Mouse (Mus musculus) heart, postnatal 0 days (tissue): ENCODE results near the gene H2-Eb1. TPM values are rescaled to one million over a fixed set of nuclear protein-coding genes. Genes with fewer than 3 reads are reported as not detected.

Experiments used
- ATAC-seq: fragments of 200-750 bp; cut with Nextera tagmentation; 2 replicates; pipeline ENCODE4 v1.8.0; 2017; ENCODE audit warnings: low read depth, moderate number of reproducible peaks, moderate library complexity; ENCODE audit not compliant: insufficient read depth
- DNase-seq: peaks from one replicate; pipeline ENCODE4 v3.0.0-alpha.2; 2016; ENCODE audit warnings: low spot score
- H3K27ac ChIP-seq: fragments of 300-500 bp; sonication (generic); 2 replicates; pipeline ENCODE4 v1.5.1; 2014; ENCODE audit warnings: low read depth, mild to moderate bottlenecking
- H3K27me3 ChIP-seq: fragments of 300-500 bp; sonication (generic); 2 replicates; pipeline ENCODE4 v1.6.1; 2014; ENCODE audit warnings: low read length, mixed read lengths; ENCODE audit not compliant: control insufficient read depth, insufficient read depth
- H3K36me3 ChIP-seq: fragments of 300-500 bp; sonication (generic); replicated peaks from 2 replicates; pipeline ENCODE4 v1.6.1; 2014; ENCODE audit warnings: low read length, mixed read lengths; ENCODE audit not compliant: control insufficient read depth, insufficient read depth
- H3K4me1 ChIP-seq: fragments of 300-500 bp; sonication (generic); 2 replicates; pipeline ENCODE4 v1.6.1; 2014; ENCODE audit warnings: antibody characterized with exemption; ENCODE audit not compliant: control insufficient read depth, insufficient read depth
- H3K4me2 ChIP-seq: fragments of 300-500 bp; sonication (generic); 2 replicates; pipeline ENCODE4 v1.6.1; 2014; ENCODE audit warnings: low read depth, mild to moderate bottlenecking, low read length, moderate library complexity
- H3K4me3 ChIP-seq: fragments of 300-500 bp; sonication (generic); 2 replicates; pipeline ENCODE4 v1.5.1; 2014; ENCODE audit warnings: low read depth, low read length
- H3K9ac ChIP-seq: fragments of 300-500 bp; sonication (generic); replicated peaks from 2 replicates; pipeline ENCODE4 v1.6.1; 2014; ENCODE audit warnings: low read depth, low read length, mixed read lengths
- H3K9me3 ChIP-seq: fragments of 300-500 bp; sonication (generic); replicated peaks from 2 replicates; pipeline ENCODE4 v1.6.1; 2016; ENCODE audit warnings: low read length; ENCODE audit not compliant: control insufficient read depth
- CTCF ChIP-seq: IDR thresholded peaks from 2 replicates; pipeline ENCODE4 v1.5.1; 2016; ENCODE audit warnings: antibody characterized with exemption, control low read depth, low read depth
- EP300 ChIP-seq: IDR thresholded peaks from 2 replicates; pipeline ENCODE4 v1.6.1; 2016; ENCODE audit warnings: antibody characterized with exemption, low read depth
- WGBS: fragments of 180-500 bp; shearing (Covaris S2); extraction: QIAGEN DNeasy Blood & Tissue Kit; methylation state at CpG from one replicate; pipeline ENCODE4 v1.1.7; 2014; 5-methylcytosine and 5-hydroxymethylcytosine counted together
- polyA plus RNA-seq: library from polyadenylated mRNA; unstranded; fragments of >200 nt; fragmentation: Nextera tagmentation; extraction: Ambion mirVana; gene quantifications from 2 replicates; pipeline ENCODE4 v1.2.1, GENCODE M21; 2015
- total RNA-seq: library from RNA; depleted of rRNA; stranded (reverse); fragments of >200 nt; gene quantifications from 2 replicates; pipeline ENCODE4 v1.2.3, GENCODE M21; 2014; ENCODE audit warnings: low replicate concordance; rRNA removed

The H2-Eb1 gene
- total and polyA plus RNA-seq, 2 experiments from 2014 or later = 4.1 TPM; not detected in 1

GRCm38 (mm10) chr17:34365031-34365430 is 59.4 kb downstream of the H2-Eb1 start:
- H3K9ac ChIP-seq = no peak overlapping the region
- no peaks in the 10 kb centered on the region for H3K27me3 ChIP-seq
- H3K4me2 ChIP-seq = no peak overlapping the region
- ATAC-seq (no peak), DNase-seq (no peak)
- no peak overlapping the region for H3K4me3 ChIP-seq
- H3K27ac ChIP-seq = no peak overlapping the region
- TF ChIP-seq EP300 = no peak
- no peak for TF ChIP-seq CTCF
- no peaks in the 10 kb centered on the region for H3K9me3 ChIP-seq
- no peaks in the 10 kb centered on the region for H3K36me3 ChIP-seq
- no peaks in the 10 kb centered on the region for H3K4me1 ChIP-seq
- 66% methylated on average over 10 of the region's 10 CpGs for WGBS

Other genes starting within 250 kb of the H2-Eb1 start
- not detected in 2 replicates for gene H2-Oa, start 213.5 kb upstream of the H2-Eb1 start, total RNA-seq
- gene H2-Oa, start 213.5 kb upstream of the H2-Eb1 start, polyA plus RNA-seq = not detected in 2 replicates
- 2.6 and 7.2 TPM in 2 replicates for gene H2-DMa, start 186.3 kb upstream of the H2-Eb1 start, total RNA-seq
- gene H2-DMa, start 186.3 kb upstream of the H2-Eb1 start, polyA plus RNA-seq = 4.2 and 4.6 TPM in 2 replicates
- 83.2 and 87.5 TPM in 2 replicates for gene Brd2, start 183.2 kb upstream of the H2-Eb1 start, total RNA-seq
- gene Brd2, start 183.2 kb upstream of the H2-Eb1 start, polyA plus RNA-seq = 33.4 and 38.4 TPM in 2 replicates
- 1.5 TPM in 1 of 2 replicates, not detected in the other for gene H2-DMb2, start 162.6 kb upstream of the H2-Eb1 start, total RNA-seq
- 0.33 and 0.38 TPM in 2 replicates for gene H2-DMb2, start 162.6 kb upstream of the H2-Eb1 start, polyA plus RNA-seq
- 0.19 TPM in 1 of 2 replicates, not detected in the other for gene H2-DMb1, start 152.8 kb upstream of the H2-Eb1 start, total RNA-seq
- 0.65 and 0.90 TPM in 2 replicates for gene H2-DMb1, start 152.8 kb upstream of the H2-Eb1 start, polyA plus RNA-seq
- 8.8 and 10.7 TPM in 2 replicates for gene Tap1, start 118.3 kb upstream of the H2-Eb1 start, total RNA-seq
- gene Tap1, start 118.3 kb upstream of the H2-Eb1 start, polyA plus RNA-seq = 2.7 and 3.7 TPM in 2 replicates
- 2.9 and 6.3 TPM in 2 replicates for gene Psmb9, start 118.1 kb upstream of the H2-Eb1 start, total RNA-seq
- 2.5 and 3.6 TPM in 2 replicates for gene Psmb9, start 118.1 kb upstream of the H2-Eb1 start, polyA plus RNA-seq
- gene Psmb8, start 108.1 kb upstream of the H2-Eb1 start, total RNA-seq = 9.7 and 11.0 TPM in 2 replicates
- gene Psmb8, start 108.1 kb upstream of the H2-Eb1 start, polyA plus RNA-seq = 9.4 and 9.9 TPM in 2 replicates
- gene Tap2, start 102.3 kb upstream of the H2-Eb1 start, total RNA-seq = 3.3 and 14.5 TPM in 2 replicates
- 7.0 and 7.5 TPM in 2 replicates for gene Tap2, start 102.3 kb upstream of the H2-Eb1 start, polyA plus RNA-seq
- not detected in 2 replicates for gene H2-Ob, start 67.0 kb upstream of the H2-Eb1 start, total RNA-seq
- 0.08 and 0.14 TPM in 2 replicates for gene H2-Ob, start 67.0 kb upstream of the H2-Eb1 start, polyA plus RNA-seq
- gene H2-Ab1, start 48.2 kb upstream of the H2-Eb1 start, total RNA-seq = 0.69 and 4.1 TPM in 2 replicates
- gene H2-Ab1, start 48.2 kb upstream of the H2-Eb1 start, polyA plus RNA-seq = 2.0 and 3.6 TPM in 2 replicates
- gene H2-Aa, start 18.0 kb upstream of the H2-Eb1 start, total RNA-seq = 5.8 TPM in 1 of 2 replicates, not detected in the other
- 1.7 and 2.5 TPM in 2 replicates for gene H2-Aa, start 18.0 kb upstream of the H2-Eb1 start, polyA plus RNA-seq
- gene H2-Eb2, start 19.8 kb downstream of the H2-Eb1 start, total RNA-seq = not detected in 2 replicates
- not detected in 2 replicates for gene H2-Eb2, start 19.8 kb downstream of the H2-Eb1 start, polyA plus RNA-seq
- gene Btnl2, start 49.0 kb downstream of the H2-Eb1 start, total RNA-seq = not detected in 2 replicates
- gene Btnl2, start 49.0 kb downstream of the H2-Eb1 start, polyA plus RNA-seq = not detected in 2 replicates
- gene Btnl1, start 71.3 kb downstream of the H2-Eb1 start, total RNA-seq = not detected in 2 replicates
- gene Btnl1, start 71.3 kb downstream of the H2-Eb1 start, polyA plus RNA-seq = not detected in 2 replicates
- not detected in 2 replicates for gene BC051142, start 93.0 kb downstream of the H2-Eb1 start, total RNA-seq
- gene BC051142, start 93.0 kb downstream of the H2-Eb1 start, polyA plus RNA-seq = 0.41 and 0.62 TPM in 2 replicates
- not detected in 2 replicates for gene Btnl4, start 171.5 kb downstream of the H2-Eb1 start, total RNA-seq
- not detected in 2 replicates for gene Btnl4, start 171.5 kb downstream of the H2-Eb1 start, polyA plus RNA-seq
- gene Btnl6, start 211.5 kb downstream of the H2-Eb1 start, total RNA-seq = not detected in 2 replicates
- gene Btnl6, start 211.5 kb downstream of the H2-Eb1 start, polyA plus RNA-seq = not detected in 2 replicates